Mouse (Mus musculus) neural tube, embryonic 14.5 days (tissue): ENCODE measurements at regions not wholly inside any gene's neighbourhood (a gene's known extent, or its start where the extent isn't known, plus 50 kb on each side); places are given as distances from the start of the nearest gene placed in this dataset.
A peak's percentile ranks its signal among the peaks of the same experiment; 100 is the strongest.

ENCODE experiments used
- ATAC-seq: fragments of 200-750 bp; cut with Nextera tagmentation; 2 replicates; pipeline ENCODE4 v1.8.0; 2017; ENCODE audit warnings: low read depth, mild to moderate bottlenecking, moderate TSS enrichment, moderate library complexity
- H3K27ac ChIP-seq: fragments of 300-500 bp; sonication (generic); 2 replicates; pipeline ENCODE4 v1.5.1; 2014; ENCODE audit warnings: low read depth, mild to moderate bottlenecking, control low read depth, low read length, moderate library complexity, mixed read lengths
- H3K27me3 ChIP-seq: fragments of 300-500 bp; sonication (generic); 2 replicates; pipeline ENCODE4 v1.6.1; 2014; ENCODE audit warnings: low read length; ENCODE audit not compliant: control insufficient read depth, insufficient read depth
- H3K36me3 ChIP-seq: fragments of 300-500 bp; sonication (generic); 2 replicates; pipeline ENCODE4 v1.6.1; 2014; ENCODE audit warnings: low read length, mixed read lengths; ENCODE audit not compliant: control insufficient read depth, insufficient read depth
- H3K4me1 ChIP-seq: fragments of 300-500 bp; sonication (generic); 2 replicates; pipeline ENCODE4 v1.6.1; 2014; ENCODE audit warnings: low read length; ENCODE audit not compliant: control insufficient read depth, insufficient read depth
- H3K4me2 ChIP-seq: fragments of 300-500 bp; sonication (generic); 2 replicates; pipeline ENCODE4 v1.6.1; 2014; ENCODE audit warnings: mild to moderate bottlenecking, low read depth, low read length, control low read depth
- H3K4me3 ChIP-seq: fragments of 300-500 bp; sonication (generic); 2 replicates; pipeline ENCODE4 v1.5.1; 2014; ENCODE audit warnings: low read depth, low read length, control low read depth, mixed read lengths
- H3K9ac ChIP-seq: fragments of 300-500 bp; sonication (generic); replicated peaks from 2 replicates; pipeline ENCODE4 v1.6.1; 2014; ENCODE audit warnings: low read depth, mild to moderate bottlenecking, control low read depth, low read length, mixed read lengths
- H3K9me3 ChIP-seq: fragments of 300-500 bp; sonication (generic); 2 replicates; pipeline ENCODE4 v1.6.1; 2016; ENCODE audit warnings: low read length; ENCODE audit not compliant: control insufficient read depth
- WGBS: fragments of 180-500 bp; shearing (Covaris S2); extraction: QIAGEN DNeasy Blood & Tissue Kit; methylation state at CpG from one replicate; pipeline ENCODE4 v1.1.7; 2014; 5-methylcytosine and 5-hydroxymethylcytosine counted together

- WGBS, result 95% methylated on average over 1 of the region's 1 CpGs
Measured at GRCm38 (mm10) chr1:165035618-165036017, 100.3 kb upstream of the Xcl1 start.

GRCm38 (mm10) chr1:165020960-165021563 lies 85.7 kb upstream of the Xcl1 start:
- Histone ChIP-seq H3K27me3 (no peaks in the 10 kb centered on the region), H3K9me3 (no peaks in the 10 kb centered on the region), H3K4me2 (no peak overlapping the region), H3K36me3 (no peaks in the 10 kb centered on the region), H3K9ac (no peak overlapping the region), H3K27ac (no peak overlapping the region), H3K4me1 (peaks cover 8% of the 10 kb centered on the region; the same call in 1 of the 2 replicates), H3K4me3 (no peak overlapping the region)
- ATAC-seq, result no peak
- 74% methylated on average over 10 of the region's 10 CpGs for WGBS

More at GRCm38 (mm10) chr1:165035618-165036017, 100.3 kb upstream of the Xcl1 start:
- Histone ChIP-seq H3K9ac (no peak overlapping the region), H3K9me3 (no peaks in the 10 kb centered on the region), H3K4me3 (no peak overlapping the region), H3K27ac (no peak overlapping the region), H3K27me3 (no peaks in the 10 kb centered on the region), H3K4me2 (no peak overlapping the region), H3K4me1 (no peaks in the 10 kb centered on the region), H3K36me3 (no peaks in the 10 kb centered on the region)
- peak; percentile 72; the same call in 1 of the 2 replicates for ATAC-seq

GRCm38 (mm10) chr1:165018692-165019309 lies 83.5 kb upstream of the Xcl1 start:
- Histone ChIP-seq H3K4me3 (peak overlapping the region; percentile 31), H3K4me1 (peaks cover 8% of the 10 kb centered on the region; the same call in 1 of the 2 replicates), H3K27me3 (no peaks in the 10 kb centered on the region), H3K36me3 (no peaks in the 10 kb centered on the region), H3K27ac (peak overlapping the region; percentile 53; the same call in 1 of the 2 replicates), H3K4me2 (peak overlapping the region; percentile 45), H3K9ac (peak overlapping the region; percentile 39), H3K9me3 (no peaks in the 10 kb centered on the region)
- ATAC-seq, result peak; percentile 98
- WGBS, result 13% methylated on average over 16 of the region's 16 CpGs

- ATAC-seq, result peak; percentile 41
- Histone ChIP-seq H3K9me3 (no peaks in the 10 kb centered on the region), H3K27me3 (no peaks in the 10 kb centered on the region), H3K27ac (peak overlapping the region; percentile 16; the same call in 1 of the 2 replicates), H3K4me2 (peak overlapping the region; percentile 45; the same call in 1 of the 2 replicates), H3K36me3 (no peaks in the 10 kb centered on the region), H3K4me3 (no peak overlapping the region; the same call in 1 of the 2 replicates), H3K9ac (no peak overlapping the region), H3K4me1 (peaks cover 8% of the 10 kb centered on the region; the same call in 1 of the 2 replicates)
- WGBS, result 84% methylated on average over 4 of the region's 4 CpGs
Measured at GRCm38 (mm10) chr1:165018236-165018635, 82.9 kb upstream of the Xcl1 start.

- no peaks in the 10 kb centered on the region for H3K27me3 ChIP-seq
- no peak overlapping the region for H3K4me2 ChIP-seq
- H3K27ac ChIP-seq, result peak overlapping the region; percentile 16; the same call in 1 of the 2 replicates
- H3K36me3 ChIP-seq, result no peaks in the 10 kb centered on the region
- peaks cover 8% of the 10 kb centered on the region; the same call in 1 of the 2 replicates for H3K4me1 ChIP-seq
- WGBS, result 30% methylated on average over 6 of the region's 6 CpGs
- no peaks in the 10 kb centered on the region for H3K9me3 ChIP-seq
- ATAC-seq, result 0 out of 2 replicates have a peak, but pooled peaks have one; percentile 1
- no peak overlapping the region for H3K4me3 ChIP-seq
- no peak overlapping the region for H3K9ac ChIP-seq
Measured at GRCm38 (mm10) chr1:165017793-165018192, 82.5 kb upstream of the Xcl1 start.

- WGBS, result 79% methylated on average over 1 of the region's 1 CpGs
Measured at GRCm38 (mm10) chr1:165014328-165014727, 79.0 kb upstream of the Xcl1 start.

GRCm38 (mm10) chr1:165013428-165013827 lies 78.1 kb upstream of the Xcl1 start:
- 79% methylated on average over 2 of the region's 2 CpGs for WGBS
- H3K4me1 ChIP-seq, result peaks cover 8% of the 10 kb centered on the region; the same call in 1 of the 2 replicates
- no peak overlapping the region for H3K4me3 ChIP-seq
- no peak overlapping the region for H3K4me2 ChIP-seq
- no peaks in the 10 kb centered on the region for H3K9me3 ChIP-seq
- no peaks in the 10 kb centered on the region for H3K36me3 ChIP-seq
- H3K27me3 ChIP-seq, result no peaks in the 10 kb centered on the region
- no peak overlapping the region for H3K9ac ChIP-seq
- no peak overlapping the region for H3K27ac ChIP-seq
- no peak for ATAC-seq

More at GRCm38 (mm10) chr1:165014328-165014727, 79.0 kb upstream of the Xcl1 start:
- ATAC-seq, result no peak
- Histone ChIP-seq H3K9ac (no peak overlapping the region), H3K36me3 (no peaks in the 10 kb centered on the region), H3K4me3 (no peak overlapping the region), H3K27ac (no peak overlapping the region), H3K4me2 (no peak overlapping the region), H3K9me3 (no peaks in the 10 kb centered on the region), H3K27me3 (no peaks in the 10 kb centered on the region), H3K4me1 (peaks cover 8% of the 10 kb centered on the region; the same call in 1 of the 2 replicates)

GRCm38 (mm10) chr1:165012376-165012775 lies 77.0 kb upstream of the Xcl1 start:
- 62% methylated on average over 3 of the region's 3 CpGs for WGBS
- H3K27ac ChIP-seq, result no peak overlapping the region
- no peak overlapping the region for H3K9ac ChIP-seq
- H3K9me3 ChIP-seq, result no peaks in the 10 kb centered on the region
- H3K4me3 ChIP-seq, result no peak overlapping the region
- no peaks in the 10 kb centered on the region for H3K4me1 ChIP-seq
- H3K27me3 ChIP-seq, result no peaks in the 10 kb centered on the region
- no peak for ATAC-seq
- H3K36me3 ChIP-seq, result no peaks in the 10 kb centered on the region
- no peak overlapping the region for H3K4me2 ChIP-seq

GRCm38 (mm10) chr1:164999515-164999914 lies 64.2 kb upstream of the Xcl1 start:
- H3K27me3 ChIP-seq, result no peaks in the 10 kb centered on the region
- no peak overlapping the region for H3K9ac ChIP-seq
- no peaks in the 10 kb centered on the region for H3K9me3 ChIP-seq
- ATAC-seq, result peak; percentile 82
- no peaks in the 10 kb centered on the region; the same call in 1 of the 2 replicates for H3K4me1 ChIP-seq
- no peak overlapping the region for H3K4me2 ChIP-seq
- H3K4me3 ChIP-seq, result no peak overlapping the region
- no peak overlapping the region for H3K27ac ChIP-seq
- H3K36me3 ChIP-seq, result no peaks in the 10 kb centered on the region
- 58% methylated on average over 10 of the region's 10 CpGs for WGBS
